Mouse (Mus musculus): ENCODE data around the gene Etl4. TPM values are rescaled to one million over a fixed set of nuclear protein-coding genes. Genes with fewer than 3 reads are reported as not detected.

The Etl4 gene
- polyA plus RNA-seq, 1 experiment = 19.0 TPM

GRCm38 (mm10) chr2:20597193-20597592 lies 687.6 kb downstream of the Etl4 start:
- H3K4me3 ChIP-seq (ENCODE audit: low read depth, low read length) = no peak overlapping the region
- WGBS = 37% methylated on average over 2 of the region's 2 CpGs
- H3K27me3 ChIP-seq (ENCODE audit: control insufficient read depth, insufficient read depth, low read length) = no peaks in the 10 kb centered on the region
- no peaks in the 10 kb centered on the region; the same call in 1 of the 2 replicates for H3K4me1 ChIP-seq (ENCODE audit: control insufficient read depth, insufficient read depth, insufficient read length, low read length)
- H3K36me3 ChIP-seq (ENCODE audit: control insufficient read depth, insufficient read depth, low read length) = no peaks in the 10 kb centered on the region
- no peak overlapping the region for H3K27ac ChIP-seq (ENCODE audit: insufficient read depth, low read depth, low read length)
- TF ChIP-seq POLR2A (IDR thresholded peaks at IDR 0.05; ENCODE audit: low read depth, low read length) (no peak), CTCF (IDR thresholded peaks at IDR 0.05; ENCODE audit: extremely low read depth, insufficient read length, insufficient replicate concordance, low read depth, low read length) (no peak)

GRCm38 (mm10) chr2:20602656-20603055 lies 693.1 kb downstream of the Etl4 start:
- Histone ChIP-seq H3K27ac (ENCODE audit: insufficient read depth, low read depth, low read length) (no peak overlapping the region), H3K27me3 (ENCODE audit: control insufficient read depth, insufficient read depth, low read length) (no peaks in the 10 kb centered on the region), H3K4me3 (ENCODE audit: low read depth, low read length) (no peak overlapping the region), H3K4me1 (ENCODE audit: control insufficient read depth, insufficient read depth, insufficient read length, low read length) (no peaks in the 10 kb centered on the region; the same call in 1 of the 2 replicates), H3K36me3 (ENCODE audit: control insufficient read depth, insufficient read depth, low read length) (no peaks in the 10 kb centered on the region)
- no peak for TF ChIP-seq POLR2A (IDR thresholded peaks at IDR 0.05; ENCODE audit: low read depth, low read length)
- no peak for TF ChIP-seq CTCF (IDR thresholded peaks at IDR 0.05; ENCODE audit: extremely low read depth, insufficient read length, insufficient replicate concordance, low read depth, low read length)
- WGBS = 79% methylated on average over 2 of the region's 2 CpGs

DNA sequence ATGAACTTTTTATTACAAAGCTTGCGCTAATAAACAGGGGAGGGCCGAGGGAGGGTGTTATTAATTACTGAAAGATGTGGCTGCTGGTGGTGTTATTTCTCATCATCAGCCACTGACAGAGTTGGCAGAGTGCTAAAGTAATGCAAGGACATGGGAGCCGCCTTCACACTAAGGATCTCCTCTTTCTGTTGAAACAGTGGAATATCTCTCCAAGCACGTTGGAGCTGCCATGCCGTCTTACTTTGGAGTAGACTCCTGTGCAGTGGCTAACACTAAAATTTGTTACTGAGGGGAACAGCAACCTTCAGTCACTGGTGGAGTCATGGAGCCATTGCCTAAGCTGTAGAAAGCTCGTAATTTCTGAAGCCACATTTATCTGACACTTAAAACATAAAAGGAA lies 694.0 kb downstream of the Etl4 start:
- Histone ChIP-seq H3K4me1 (ENCODE audit: control insufficient read depth, insufficient read depth, insufficient read length, low read length) (no peaks in the 10 kb centered on the region), H3K36me3 (ENCODE audit: control insufficient read depth, insufficient read depth, low read length) (no peaks in the 10 kb centered on the region), H3K27ac (ENCODE audit: insufficient read depth, low read depth, low read length) (no peak overlapping the region), H3K27me3 (ENCODE audit: control insufficient read depth, insufficient read depth, low read length) (no peaks in the 10 kb centered on the region), H3K4me3 (ENCODE audit: low read depth, low read length) (no peak overlapping the region)
- TF ChIP-seq POLR2A (IDR thresholded peaks at IDR 0.05; ENCODE audit: low read depth, low read length) (no peak), CTCF (IDR thresholded peaks at IDR 0.05; ENCODE audit: extremely low read depth, insufficient read length, insufficient replicate concordance, low read depth, low read length) (no peak)
- WGBS = 86% methylated on average over 6 of the region's 6 CpGs

GRCm38 (mm10) chr2:20603991-20604390 lies 694.4 kb downstream of the Etl4 start:
- no peaks in the 10 kb centered on the region for H3K4me1 ChIP-seq (ENCODE audit: control insufficient read depth, insufficient read depth, insufficient read length, low read length)
- H3K27ac ChIP-seq (ENCODE audit: insufficient read depth, low read depth, low read length) = no peak overlapping the region
- no peaks in the 10 kb centered on the region for H3K27me3 ChIP-seq (ENCODE audit: control insufficient read depth, insufficient read depth, low read length)
- H3K4me3 ChIP-seq (ENCODE audit: low read depth, low read length) = no peak overlapping the region
- TF ChIP-seq CTCF (IDR thresholded peaks at IDR 0.05; ENCODE audit: extremely low read depth, insufficient read length, insufficient replicate concordance, low read depth, low read length) = no peak
- TF ChIP-seq POLR2A (IDR thresholded peaks at IDR 0.05; ENCODE audit: low read depth, low read length) = no peak
- no peaks in the 10 kb centered on the region for H3K36me3 ChIP-seq (ENCODE audit: control insufficient read depth, insufficient read depth, low read length)
- 82% methylated on average over 6 of the region's 6 CpGs for WGBS

DNA sequence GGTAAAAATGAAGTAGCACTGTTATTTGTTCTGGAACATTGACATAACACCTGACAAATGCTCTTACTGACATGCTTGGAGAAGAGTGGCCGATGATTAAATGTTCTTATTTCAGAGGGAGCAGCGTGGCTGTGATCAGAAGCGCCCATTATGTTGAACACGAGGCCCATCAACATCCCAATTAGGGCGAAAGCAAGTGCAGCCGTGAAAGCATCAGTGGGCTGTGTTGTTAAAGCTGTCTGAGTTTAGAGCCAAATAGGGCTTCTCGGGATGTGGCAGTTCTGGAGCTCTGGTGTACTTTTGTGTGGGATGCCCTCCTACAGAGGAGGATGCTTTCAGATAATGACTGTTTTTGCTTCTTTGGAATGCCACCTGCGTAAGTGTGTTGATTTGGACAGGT lies 699.6 kb downstream of the Etl4 start:
- Histone ChIP-seq H3K36me3 (ENCODE audit: control insufficient read depth, insufficient read depth, low read length) (no peaks in the 10 kb centered on the region), H3K27me3 (ENCODE audit: control insufficient read depth, insufficient read depth, low read length) (no peaks in the 10 kb centered on the region), H3K4me3 (ENCODE audit: low read depth, low read length) (no peak overlapping the region), H3K27ac (ENCODE audit: insufficient read depth, low read depth, low read length) (no peak overlapping the region), H3K4me1 (ENCODE audit: control insufficient read depth, insufficient read depth, insufficient read length, low read length) (no peaks in the 10 kb centered on the region)
- 87% methylated on average over 8 of the region's 8 CpGs for WGBS
- no peak for TF ChIP-seq POLR2A (IDR thresholded peaks at IDR 0.05; ENCODE audit: low read depth, low read length)

- Histone ChIP-seq H3K4me3 (ENCODE audit: low read depth, low read length) (no peak overlapping the region), H3K4me1 (ENCODE audit: control insufficient read depth, insufficient read depth, insufficient read length, low read length) (no peaks in the 10 kb centered on the region)
Observed at GRCm38 (mm10) chr2:20615948-20616347, 706.4 kb downstream of the Etl4 start.

DNA sequence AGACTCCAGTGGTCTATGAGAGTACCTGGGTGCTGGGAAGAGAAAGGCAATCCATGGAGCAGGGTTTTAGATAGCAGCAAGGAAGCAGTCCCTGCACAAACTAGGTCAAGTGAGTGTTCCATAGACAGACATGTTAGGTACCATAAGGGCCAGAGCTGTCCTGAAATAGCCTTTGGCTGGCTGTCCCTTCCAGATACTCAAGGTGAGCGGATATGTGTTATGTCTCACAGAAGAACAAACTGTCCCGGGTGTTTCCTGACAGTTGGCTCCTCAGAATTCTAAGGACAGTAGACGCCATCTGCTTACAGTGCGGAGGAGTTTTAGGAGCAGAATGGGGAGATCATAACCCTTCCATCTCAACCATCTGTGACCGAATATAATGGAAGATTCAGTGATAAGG lies 708.8 kb downstream of the Etl4 start:
- Histone ChIP-seq H3K27me3 (ENCODE audit: control insufficient read depth, insufficient read depth, low read length) (no peaks in the 10 kb centered on the region), H3K27ac (ENCODE audit: insufficient read depth, low read depth, low read length) (no peak overlapping the region), H3K4me1 (ENCODE audit: control insufficient read depth, insufficient read depth, insufficient read length, low read length) (no peaks in the 10 kb centered on the region), H3K4me3 (ENCODE audit: low read depth, low read length) (no peak overlapping the region), H3K36me3 (ENCODE audit: control insufficient read depth, insufficient read depth, low read length) (no peaks in the 10 kb centered on the region)
- WGBS = 92% methylated on average over 5 of the region's 5 CpGs
- TF ChIP-seq CTCF (IDR thresholded peaks at IDR 0.05; ENCODE audit: extremely low read depth, insufficient read length, insufficient replicate concordance, low read depth, low read length) = no peak
- no peak for TF ChIP-seq POLR2A (IDR thresholded peaks at IDR 0.05; ENCODE audit: low read depth, low read length)

More at GRCm38 (mm10) chr2:20615948-20616347, 706.4 kb downstream of the Etl4 start:
- Histone ChIP-seq H3K36me3 (ENCODE audit: control insufficient read depth, insufficient read depth, low read length) (no peaks in the 10 kb centered on the region), H3K27me3 (ENCODE audit: control insufficient read depth, insufficient read depth, low read length) (no peaks in the 10 kb centered on the region), H3K27ac (ENCODE audit: insufficient read depth, low read depth, low read length) (no peak overlapping the region)
- 70% methylated on average over 1 of the region's 1 CpGs for WGBS
- TF ChIP-seq CTCF (IDR thresholded peaks at IDR 0.05; ENCODE audit: extremely low read depth, insufficient read length, insufficient replicate concordance, low read depth, low read length) = no peak
- no peak for TF ChIP-seq POLR2A (IDR thresholded peaks at IDR 0.05; ENCODE audit: low read depth, low read length)

- 46% methylated on average over 5 of the region's 5 CpGs for WGBS
- TF ChIP-seq CTCF (IDR thresholded peaks at IDR 0.05; ENCODE audit: extremely low read depth, insufficient read length, insufficient replicate concordance, low read depth, low read length) (no peak), POLR2A (IDR thresholded peaks at IDR 0.05; ENCODE audit: low read depth, low read length) (no peak)
- no peaks in the 10 kb centered on the region for H3K27me3 ChIP-seq (ENCODE audit: control insufficient read depth, insufficient read depth, low read length)
- H3K27ac ChIP-seq (ENCODE audit: insufficient read depth, low read depth, low read length) = no peak overlapping the region
- no peaks in the 10 kb centered on the region for H3K36me3 ChIP-seq (ENCODE audit: control insufficient read depth, insufficient read depth, low read length)
- no peaks in the 10 kb centered on the region for H3K4me1 ChIP-seq (ENCODE audit: control insufficient read depth, insufficient read depth, insufficient read length, low read length)
- no peak overlapping the region for H3K4me3 ChIP-seq (ENCODE audit: low read depth, low read length)
Observed at GRCm38 (mm10) chr2:20619881-20620280, 710.3 kb downstream of the Etl4 start.

Data from small intestine, adult 2 months (tissue).